Mouse (Mus musculus): ENCODE results near the gene Prss35.

Prss35 gene

GRCm38 (mm10) chr9:86734357-86734756 lies 9.1 kb upstream of the Prss35 start:
- DNase-seq (ENCODE audit: extremely low spot score) = no peak

- no peak for DNase-seq (ENCODE audit: extremely low spot score)
Observed at GRCm38 (mm10) chr9:86734795-86735194, 8.7 kb upstream of the Prss35 start.

GRCm38 (mm10) chr9:86736991-86737390 lies 6.5 kb upstream of the Prss35 start:
- no peak for DNase-seq (ENCODE audit: extremely low spot score)

- DNase-seq (ENCODE audit: extremely low spot score) = no peak
Observed at GRCm38 (mm10) chr9:86738067-86738466, 5.4 kb upstream of the Prss35 start.

- DNase-seq (ENCODE audit: extremely low spot score) = no peak
Observed at GRCm38 (mm10) chr9:86738801-86739200, 4.6 kb upstream of the Prss35 start.

GRCm38 (mm10) chr9:86739971-86740370 lies 3.5 kb upstream of the Prss35 start:
- DNase-seq (ENCODE audit: extremely low spot score) = no peak

GRCm38 (mm10) chr9:86744041-86744440 lies 592 bp downstream of the Prss35 start:
- DNase-seq (ENCODE audit: extremely low spot score) = no peak

- DNase-seq (ENCODE audit: extremely low spot score) = peak; percentile 51
Observed at GRCm38 (mm10) chr9:86745926-86746581, 2.6 kb downstream of the Prss35 start.

GRCm38 (mm10) chr9:86762477-86763376 lies 19.3 kb downstream of the Prss35 start:
- peak; percentile 13 for DNase-seq (ENCODE audit: extremely low spot score)

GRCm38 (mm10) chr9:86764002-86764401 lies 20.6 kb downstream of the Prss35 start:
- DNase-seq (ENCODE audit: extremely low spot score) = no peak

- DNase-seq (ENCODE audit: extremely low spot score) = no peak
Observed at GRCm38 (mm10) chr9:86766991-86767390, 23.5 kb downstream of the Prss35 start.

- DNase-seq (ENCODE audit: extremely low spot score) = no peak
Observed at GRCm38 (mm10) chr9:86772897-86773296, 29.4 kb downstream of the Prss35 start.

GRCm38 (mm10) chr9:86773996-86774395 lies 30.5 kb downstream of the Prss35 start:
- DNase-seq (ENCODE audit: extremely low spot score) = no peak

GRCm38 (mm10) chr9:86775374-86775773 lies 31.9 kb downstream of the Prss35 start:
- DNase-seq (ENCODE audit: extremely low spot score) = no peak

GRCm38 (mm10) chr9:86777309-86777708 lies 33.9 kb downstream of the Prss35 start:
- DNase-seq (ENCODE audit: extremely low spot score) = no peak

GRCm38 (mm10) chr9:86778212-86778611 lies 34.8 kb downstream of the Prss35 start:
- no peak for DNase-seq (ENCODE audit: extremely low spot score)

GRCm38 (mm10) chr9:86781426-86781825 lies 38.0 kb downstream of the Prss35 start:
- DNase-seq (ENCODE audit: extremely low spot score) = no peak

- no peak for DNase-seq (ENCODE audit: extremely low spot score)
Observed at GRCm38 (mm10) chr9:86782836-86783235, 39.4 kb downstream of the Prss35 start.

- no peak for DNase-seq (ENCODE audit: extremely low spot score)
Observed at GRCm38 (mm10) chr9:86789186-86789585, 45.7 kb downstream of the Prss35 start.

- DNase-seq (ENCODE audit: extremely low spot score) = no peak
Observed at GRCm38 (mm10) chr9:86791927-86792326, 48.5 kb downstream of the Prss35 start.

- DNase-seq (ENCODE audit: extremely low spot score) = no peak
Observed at GRCm38 (mm10) chr9:86795236-86795635, 51.8 kb downstream of the Prss35 start.

- no peak for DNase-seq (ENCODE audit: extremely low spot score)
Observed at GRCm38 (mm10) chr9:86797553-86797952, 54.1 kb downstream of the Prss35 start.

- DNase-seq (ENCODE audit: extremely low spot score) = no peak
Observed at GRCm38 (mm10) chr9:86798129-86798528, 54.7 kb downstream of the Prss35 start.
